Mouse (Mus musculus) liver, embryonic 11.5 days (tissue): ENCODE measurements around the gene Pisd. TPM values are rescaled to one million over a fixed set of nuclear protein-coding genes. Genes with fewer than 3 reads are reported as not detected.
"Not testable (repeated sequence)": the region's sequence is repeated elsewhere in the genome, so short reads cannot be mapped to it uniquely, and the experiment has no call there.

Source experiments
- ATAC-seq: fragments of 200-750 bp; cut with Nextera tagmentation; replicated peaks from 2 replicates; pipeline ENCODE4 v1.8.0; 2017; ENCODE audit warnings: moderate number of reproducible peaks, mild to moderate bottlenecking, moderate TSS enrichment, moderate library complexity; ENCODE audit not compliant: low FRiP score
- DNase-seq: peaks from one replicate; pipeline ENCODE4 v3.0.0-alpha.2; 2017; ENCODE audit warnings: low spot score
- H3K27ac ChIP-seq: fragments of 300-500 bp; sonication (generic); 2 replicates; pipeline ENCODE4 v1.5.1; 2014; ENCODE audit warnings: mild to moderate bottlenecking, low read depth, low read length, control low read depth
- H3K27me3 ChIP-seq: fragments of 300-500 bp; sonication (generic); replicated peaks from 2 replicates; pipeline ENCODE4 v1.6.1; 2014; ENCODE audit warnings: low read length, mixed read lengths; ENCODE audit not compliant: control insufficient read depth, insufficient read depth
- H3K36me3 ChIP-seq: fragments of 300-500 bp; sonication (generic); 2 replicates; pipeline ENCODE4 v1.6.1; 2014; ENCODE audit warnings: mild to moderate bottlenecking, low read length, moderate library complexity, mixed read lengths; ENCODE audit not compliant: control insufficient read depth, insufficient read depth
- H3K4me1 ChIP-seq: fragments of 300-500 bp; sonication (generic); replicated peaks from 2 replicates; pipeline ENCODE4 v1.6.1; 2014; ENCODE audit warnings: low read length, mixed read lengths; ENCODE audit not compliant: control insufficient read depth, insufficient read depth
- H3K4me2 ChIP-seq: fragments of 300-500 bp; sonication (generic); 2 replicates; pipeline ENCODE4 v1.6.1; 2014; ENCODE audit warnings: mild to moderate bottlenecking, control low read depth, moderate library complexity
- H3K4me3 ChIP-seq: fragments of 300-500 bp; sonication (generic); 2 replicates; pipeline ENCODE4 v1.5.1; 2014; ENCODE audit warnings: low read depth, low read length, control low read depth
- H3K9ac ChIP-seq: fragments of 300-500 bp; sonication (generic); 2 replicates; pipeline ENCODE4 v1.6.1; 2014; ENCODE audit warnings: low read depth, low read length, control low read depth
- H3K9me3 ChIP-seq: fragments of 300-500 bp; sonication (generic); 2 replicates; pipeline ENCODE4 v1.6.1; 2016; ENCODE audit warnings: low read length, inconsistent platforms, mixed read lengths; ENCODE audit not compliant: control insufficient read depth
- WGBS: fragments of 180-500 bp; shearing (Covaris S2); extraction: QIAGEN DNeasy Blood & Tissue Kit; methylation state at CpG from one replicate; pipeline ENCODE4 v1.1.7; 2014; 5-methylcytosine and 5-hydroxymethylcytosine counted together
- polyA plus RNA-seq: library from polyadenylated mRNA; unstranded; fragments of >200 nt; fragmentation: Nextera tagmentation; extraction: Ambion mirVana; gene quantifications from 2 replicates; pipeline ENCODE4 v1.2.1, GENCODE M21; 2014

The Pisd gene
- 61.0 and 63.8 TPM in 2 replicates for polyA plus RNA-seq

DNA sequence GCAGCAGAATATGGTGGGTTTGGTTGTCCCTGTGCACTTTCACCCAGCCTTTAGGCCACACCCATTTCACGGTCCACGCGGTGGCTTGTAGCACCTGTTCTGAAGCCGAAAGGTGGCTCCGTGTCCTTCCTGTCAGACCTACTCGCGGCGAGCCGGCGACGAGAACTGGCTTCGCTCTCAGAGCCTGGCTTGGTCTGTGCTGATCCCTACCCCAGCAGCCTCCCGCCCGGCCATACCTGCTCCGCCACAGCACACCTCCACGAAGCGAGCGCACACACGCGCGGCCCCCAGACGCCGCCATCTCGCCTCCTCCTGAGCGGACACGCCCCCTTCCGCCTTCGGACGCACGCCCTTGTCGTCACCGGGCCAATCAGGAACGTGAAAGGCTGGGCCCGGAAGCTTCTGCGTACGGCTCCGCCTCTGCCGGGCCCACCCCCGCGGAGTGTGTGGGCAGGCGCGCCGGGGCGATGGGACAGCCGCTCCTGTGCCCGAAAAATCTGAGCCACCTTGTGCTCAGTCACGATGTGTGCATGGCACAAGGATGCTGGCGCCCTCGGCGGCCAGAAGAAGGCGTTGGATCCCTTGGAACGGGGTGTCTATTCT, at the start of gene Pisd:
TSS of gene Pisd (minus strand) at position 334 of the 603 bp plus-strand sequence.
- WGBS, result under 1% methylated on average over 52 of the region's 52 CpGs

DNA sequence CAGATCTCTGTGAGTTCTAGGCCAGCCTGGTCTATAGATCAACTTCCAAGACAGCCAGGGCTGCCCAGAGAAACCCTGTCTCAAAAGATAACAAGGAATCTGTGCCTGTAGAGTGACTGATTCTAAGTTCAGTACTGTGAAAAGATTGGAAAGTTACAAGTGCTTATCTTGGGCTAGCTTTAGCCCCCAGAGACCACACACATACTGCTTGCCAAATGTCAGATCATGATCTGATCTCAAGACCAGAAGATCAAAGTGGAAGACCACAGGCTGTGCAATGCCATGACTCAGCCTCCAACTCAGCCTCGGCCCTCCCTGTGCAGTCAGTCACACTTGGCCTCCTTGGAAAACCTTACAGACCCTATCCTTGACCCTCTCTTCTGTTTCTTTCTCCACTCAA, 49.1 kb upstream of the Pisd start:
- Histone ChIP-seq H3K27ac (no peak overlapping the region), H3K4me2 (no peak overlapping the region), H3K9ac (no peak overlapping the region), H3K4me1 (no peaks in the 10 kb centered on the region), H3K9me3 (no peaks in the 10 kb centered on the region), H3K4me3 (no peak overlapping the region), H3K27me3 (no peaks in the 10 kb centered on the region), H3K36me3 (peaks cover 58% of the 10 kb centered on the region)
- DNase-seq, result no peak
- no peak for ATAC-seq
- 79% methylated on average over 1 of the region's 1 CpGs for WGBS

More for the DNA sequence above, at the start of gene Pisd:
- DNase-seq (peak; percentile 91), ATAC-seq (peak; percentile 98)
- no peaks in the 10 kb centered on the region for H3K9me3 ChIP-seq
- H3K27ac ChIP-seq, result no peak within 1 kb of the TSS
- H3K9ac ChIP-seq, result peak within 1 kb of the TSS; percentile 83
- H3K4me3 ChIP-seq, result peak within 1 kb of the TSS; percentile 86
- H3K36me3 ChIP-seq, result peaks cover 9% of the 10 kb centered on the region; the same call in 1 of the 2 replicates
- H3K4me2 ChIP-seq, result peak within 1 kb of the TSS; percentile 84
- H3K27me3 ChIP-seq, result no peaks in the 10 kb centered on the region
- H3K4me1 ChIP-seq, result peaks cover 5% of the 10 kb centered on the region

DNA sequence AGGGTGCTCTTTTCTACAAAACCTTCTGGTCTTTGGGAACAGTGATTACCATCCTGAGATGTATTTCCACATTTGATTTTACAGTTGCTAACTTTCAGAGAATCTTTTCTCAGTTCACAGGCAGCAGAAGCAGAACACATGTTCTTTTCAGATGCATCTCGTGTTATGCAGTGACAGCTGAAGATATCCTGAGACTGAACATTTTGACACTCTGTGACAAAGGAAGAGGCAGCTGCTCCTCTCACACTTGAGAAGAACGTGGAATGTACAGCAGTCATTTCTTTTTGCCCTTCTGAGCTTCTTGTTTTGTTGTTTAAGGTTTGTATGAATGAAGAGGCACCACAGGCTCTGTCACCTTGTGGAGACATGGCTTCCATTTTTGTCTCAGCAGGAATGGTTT, 44.6 kb upstream of the Pisd start:
- Histone ChIP-seq H3K27ac (no peak overlapping the region), H3K4me3 (no peak overlapping the region), H3K9ac (no peak overlapping the region), H3K27me3 (no peaks in the 10 kb centered on the region), H3K4me2 (no peak overlapping the region), H3K36me3 (peaks cover 55% of the 10 kb centered on the region), H3K9me3 (no peaks in the 10 kb centered on the region), H3K4me1 (no peaks in the 10 kb centered on the region)
- WGBS, result 88% methylated on average over 2 of the region's 2 CpGs
- DNase-seq (no peak), ATAC-seq (no peak)

DNA sequence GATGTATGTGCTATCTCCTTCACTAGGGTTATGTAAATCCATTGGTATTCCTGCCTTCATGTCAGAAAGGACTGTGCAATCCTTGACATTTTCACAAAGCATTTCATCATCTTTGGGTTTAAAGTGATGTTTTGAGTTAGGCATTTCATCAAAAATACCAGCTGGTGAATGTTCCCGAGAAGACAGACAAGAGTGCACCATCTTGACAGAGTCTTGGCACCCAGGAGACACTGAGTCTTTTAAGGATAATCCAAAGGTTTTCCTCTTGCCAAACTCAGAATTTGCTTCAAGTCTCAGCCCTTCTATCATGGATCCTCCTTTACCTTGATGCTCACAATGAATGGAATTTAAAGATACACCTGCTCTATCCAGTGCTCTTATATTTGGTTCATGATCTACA, 43.3 kb upstream of the Pisd start:
- DNase-seq, ATAC-seq, H3K9me3 ChIP-seq, H3K4me2 ChIP-seq, H3K4me3 ChIP-seq, H3K27ac ChIP-seq, H3K4me1 ChIP-seq, H3K9ac ChIP-seq, H3K27me3 ChIP-seq: not testable (repeated sequence)
- 93% methylated on average over 1 of the region's 1 CpGs for WGBS
- H3K36me3 ChIP-seq, result peaks cover 45% of the 10 kb centered on the region

DNA sequence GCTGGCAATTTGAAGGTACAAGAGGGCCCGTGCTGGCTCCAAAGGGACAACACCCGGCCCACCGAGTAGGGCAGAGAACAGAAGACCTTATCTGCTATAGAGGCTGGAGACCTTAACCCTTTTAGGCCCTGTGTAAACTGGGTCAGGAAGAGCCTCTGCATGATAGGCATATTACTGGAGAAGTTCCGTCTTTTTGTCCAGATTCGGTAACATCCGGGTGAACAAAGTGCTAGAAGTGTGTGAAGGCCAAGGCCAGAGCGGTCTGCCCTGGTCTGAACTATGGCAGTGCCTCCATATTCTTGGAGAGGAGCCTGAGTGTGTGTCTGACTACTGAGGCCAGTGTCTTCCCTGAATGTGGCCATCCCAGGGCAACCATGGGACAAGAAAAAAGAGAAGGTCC, 41.6 kb upstream of the Pisd start, which contains the start of gene Gm20671:
TSS of gene Gm20671 (minus strand) at position 101 of the 400 bp plus-strand sequence.
- Histone ChIP-seq H3K4me1 (no peaks in the 10 kb centered on the region), H3K4me2 (no peak within 1 kb of the TSS), H3K36me3 (peaks cover 39% of the 10 kb centered on the region), H3K4me3 (no peak within 1 kb of the TSS), H3K9ac (no peak within 1 kb of the TSS), H3K9me3 (no peaks in the 10 kb centered on the region), H3K27me3 (no peaks in the 10 kb centered on the region), H3K27ac (no peak within 1 kb of the TSS)
- ATAC-seq (no peak), DNase-seq (no peak)
- 85% methylated on average over 7 of the region's 7 CpGs for WGBS

DNA sequence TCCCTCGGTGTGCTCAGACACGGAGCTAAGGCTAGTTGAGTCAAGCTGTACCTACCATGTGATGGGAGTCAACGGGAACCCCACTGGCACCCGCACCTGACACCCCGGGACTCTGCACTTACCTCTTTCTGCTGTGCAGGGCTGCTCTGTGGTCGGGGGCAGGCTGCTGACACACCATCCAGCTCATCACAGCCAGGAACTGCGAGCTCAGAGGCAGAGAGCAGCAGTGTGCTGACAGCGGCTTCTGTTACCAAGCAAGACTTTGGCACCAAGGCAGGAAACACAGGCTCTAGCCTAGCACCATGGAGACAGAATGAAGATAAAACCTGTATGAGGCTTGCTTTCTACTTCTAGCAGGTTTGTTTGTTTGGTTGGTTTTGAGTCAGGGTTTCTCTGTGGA, 35.0 kb upstream of the Pisd start:
- Histone ChIP-seq H3K4me1 (no peaks in the 10 kb centered on the region), H3K4me2 (no peak overlapping the region), H3K9me3 (no peaks in the 10 kb centered on the region), H3K9ac (no peak overlapping the region), H3K27ac (no peak overlapping the region), H3K36me3 (peaks cover 31% of the 10 kb centered on the region), H3K27me3 (no peaks in the 10 kb centered on the region), H3K4me3 (no peak overlapping the region)
- DNase-seq (no peak), ATAC-seq (no peak)
- WGBS, result 93% methylated on average over 8 of the region's 8 CpGs

DNA sequence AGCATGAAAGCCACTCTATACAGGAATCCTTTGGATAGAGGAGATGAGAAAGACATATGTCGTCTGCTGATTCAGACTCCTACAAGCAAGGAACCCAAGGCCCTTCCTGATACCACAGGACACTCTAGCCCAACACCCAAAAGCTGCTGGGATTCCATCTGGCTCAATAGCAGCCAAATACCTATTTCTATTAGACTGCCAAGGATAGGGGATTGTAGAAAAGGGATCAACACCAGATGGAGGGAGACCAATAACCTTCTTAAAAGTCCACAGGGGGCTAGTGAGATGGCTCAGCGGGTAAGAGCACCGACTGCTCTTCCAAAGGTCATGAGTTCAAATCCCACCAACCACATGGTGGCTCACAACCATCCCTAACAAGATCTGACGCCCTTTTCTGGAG, 29.9 kb upstream of the Pisd start:
- 93% methylated on average over 4 of the region's 4 CpGs for WGBS
- no peak overlapping the region for H3K9ac ChIP-seq
- no peak overlapping the region for H3K27ac ChIP-seq
- no peak overlapping the region for H3K4me3 ChIP-seq
- DNase-seq, result no peak
- no peaks in the 10 kb centered on the region for H3K4me1 ChIP-seq
- H3K4me2 ChIP-seq, result no peak overlapping the region
- no peaks in the 10 kb centered on the region for H3K9me3 ChIP-seq
- no peaks in the 10 kb centered on the region for H3K27me3 ChIP-seq
- H3K36me3 ChIP-seq, result peaks cover 33% of the 10 kb centered on the region
- ATAC-seq, result no peak

DNA sequence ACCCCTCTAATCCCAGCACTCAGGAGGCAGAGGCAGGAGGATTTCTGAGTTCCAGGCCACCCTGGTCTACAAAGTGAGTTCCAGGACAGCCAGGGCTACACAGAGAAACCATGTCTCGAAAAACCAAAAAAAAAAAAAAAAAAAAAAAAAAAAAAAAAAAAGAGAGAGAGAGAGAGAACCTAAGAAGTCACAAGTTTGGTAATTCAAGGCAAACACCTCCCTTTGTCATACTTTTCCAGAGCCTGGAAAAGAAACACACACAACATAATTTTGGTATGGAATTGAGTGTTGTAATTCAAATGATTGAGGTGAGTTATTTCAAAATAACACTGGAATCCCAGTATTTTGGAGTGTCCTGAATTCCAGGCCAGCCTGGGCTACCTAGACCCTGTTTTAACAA, 1.0 kb upstream of the Pisd start:
- H3K4me1 ChIP-seq, result not testable (repeated sequence)

DNA sequence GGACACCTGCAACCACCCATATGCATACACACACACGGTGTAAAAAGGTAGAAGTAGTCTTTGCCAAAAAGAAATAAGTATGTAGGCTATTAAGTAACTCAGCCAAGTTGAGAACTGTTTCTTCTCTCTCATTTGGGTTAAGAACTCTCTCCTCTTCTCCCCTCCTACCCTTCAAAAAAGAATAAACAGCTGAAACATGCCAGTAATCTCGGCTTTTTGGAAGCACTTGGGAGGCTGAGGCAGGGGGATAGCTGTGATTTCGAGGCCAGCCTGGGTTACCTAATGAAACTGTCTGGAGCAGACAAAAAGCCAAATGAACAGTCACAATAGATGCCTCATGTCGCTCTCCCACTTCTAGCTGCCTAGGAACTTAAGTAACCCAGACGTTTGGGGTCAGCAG, 720 bp downstream of the Pisd start:
- no peaks in the 10 kb centered on the region for H3K9me3 ChIP-seq
- no peak for DNase-seq
- H3K4me3 ChIP-seq, result peak overlapping the region; percentile 86
- peaks cover 5% of the 10 kb centered on the region for H3K4me1 ChIP-seq
- H3K27ac ChIP-seq, result no peak overlapping the region
- H3K36me3 ChIP-seq, result peaks cover 9% of the 10 kb centered on the region; the same call in 1 of the 2 replicates
- no peak for ATAC-seq
- H3K9ac ChIP-seq, result peak overlapping the region; percentile 83
- 19% methylated on average over 5 of the region's 5 CpGs for WGBS
- no peaks in the 10 kb centered on the region for H3K27me3 ChIP-seq
- peak overlapping the region; percentile 84 for H3K4me2 ChIP-seq

More for the DNA sequence above, 1.0 kb upstream of the Pisd start:
- H3K9ac ChIP-seq, DNase-seq, H3K36me3 ChIP-seq, H3K4me2 ChIP-seq, ATAC-seq, H3K9me3 ChIP-seq, H3K27me3 ChIP-seq, H3K4me3 ChIP-seq, H3K27ac ChIP-seq: not testable (repeated sequence)
- WGBS, result 93% methylated on average over 1 of the region's 1 CpGs
